Mouse (Mus musculus) thymus, adult 2 months (tissue): ENCODE measurements around the gene Ccpg1os. TPM values are rescaled to one million over a fixed set of nuclear protein-coding genes. Genes with fewer than 3 reads are reported as not detected.

ENCODE experiments used
- DNase-seq: peaks from one replicate; pipeline ENCODE4 v3.0.0; 2021
- H3K27ac ChIP-seq: fragments of 200-500 bp; 2 replicates; pipeline ENCODE4 v1.5.1; 2012; ENCODE audit warnings: low read length, control low read depth; ENCODE audit not compliant: control insufficient read depth, insufficient read depth
- H3K27me3 ChIP-seq: fragments of 200-500 bp; 2 replicates; pipeline ENCODE4 v1.6.1; 2012; ENCODE audit warnings: mild to moderate bottlenecking, low read length, moderate library complexity, mixed read lengths; ENCODE audit not compliant: control insufficient read depth, insufficient read depth
- H3K36me3 ChIP-seq: fragments of 200-500 bp; 2 replicates; pipeline ENCODE4 v1.6.1; 2012; ENCODE audit warnings: mild to moderate bottlenecking, low read length, moderate library complexity; ENCODE audit not compliant: control insufficient read depth, insufficient read depth
- H3K4me1 ChIP-seq: fragments of 200-500 bp; replicated peaks from 2 replicates; pipeline ENCODE4 v1.6.1; 2012; ENCODE audit warnings: low read length; ENCODE audit not compliant: control insufficient read depth, insufficient read depth
- H3K4me3 ChIP-seq: fragments of 200-500 bp; 2 replicates; pipeline ENCODE4 v1.5.1; 2012; ENCODE audit warnings: mild to moderate bottlenecking, low read length, control low read depth, moderate library complexity; ENCODE audit not compliant: control insufficient read depth, insufficient read depth
- CTCF ChIP-seq: fragments of 200-500 bp; IDR thresholded peaks from 2 replicates; pipeline ENCODE4 v1.5.1; 2012; ENCODE audit warnings: mild to moderate bottlenecking, control low read depth, low read length, moderate library complexity, borderline replicate concordance; ENCODE audit not compliant: control insufficient read depth, poor library complexity, insufficient read depth; ENCODE audit errors: extremely low read depth
- POLR2A ChIP-seq: fragments of 200-500 bp; IDR thresholded peaks from 2 replicates; pipeline ENCODE4 v1.6.1; 2012; ENCODE audit warnings: mild to moderate bottlenecking, low read length, control low read depth, moderate library complexity; ENCODE audit not compliant: control insufficient read depth, poor library complexity, insufficient read depth; ENCODE audit errors: extremely low read depth
- WGBS: fragments of 180-500 bp; shearing (Covaris S2); methylation state at CpG from one replicate; pipeline ENCODE4 v1.1.7; 2018; 5-methylcytosine and 5-hydroxymethylcytosine counted together
- polyA plus RNA-seq: library from polyadenylated mRNA; depleted of rRNA; stranded (reverse); fragments of >200 nt; gene quantifications from 2 replicates; pipeline ENCODE4 v1.2.3, GENCODE M21; 2012

The Ccpg1os gene
- polyA plus RNA-seq, 1 experiment = 5.5 TPM

GRCm38 (mm10) chr9:72969874-72970273 is 15.3 kb downstream of the Ccpg1os start:
- WGBS = 60% methylated on average over 7 of the region's 7 CpGs
- Histone ChIP-seq H3K36me3 (no peaks in the 10 kb centered on the region), H3K27me3 (no peaks in the 10 kb centered on the region), H3K4me1 (0 out of 2 replicates have a peak, but pooled peaks cover 7% of the 10 kb centered on the region), H3K4me3 (no peak overlapping the region), H3K27ac (peak overlapping the region; percentile 28; the same call in 1 of the 2 replicates)
- peak; percentile 21 for DNase-seq
- TF ChIP-seq POLR2A (no peak), CTCF (no peak)

DNA sequence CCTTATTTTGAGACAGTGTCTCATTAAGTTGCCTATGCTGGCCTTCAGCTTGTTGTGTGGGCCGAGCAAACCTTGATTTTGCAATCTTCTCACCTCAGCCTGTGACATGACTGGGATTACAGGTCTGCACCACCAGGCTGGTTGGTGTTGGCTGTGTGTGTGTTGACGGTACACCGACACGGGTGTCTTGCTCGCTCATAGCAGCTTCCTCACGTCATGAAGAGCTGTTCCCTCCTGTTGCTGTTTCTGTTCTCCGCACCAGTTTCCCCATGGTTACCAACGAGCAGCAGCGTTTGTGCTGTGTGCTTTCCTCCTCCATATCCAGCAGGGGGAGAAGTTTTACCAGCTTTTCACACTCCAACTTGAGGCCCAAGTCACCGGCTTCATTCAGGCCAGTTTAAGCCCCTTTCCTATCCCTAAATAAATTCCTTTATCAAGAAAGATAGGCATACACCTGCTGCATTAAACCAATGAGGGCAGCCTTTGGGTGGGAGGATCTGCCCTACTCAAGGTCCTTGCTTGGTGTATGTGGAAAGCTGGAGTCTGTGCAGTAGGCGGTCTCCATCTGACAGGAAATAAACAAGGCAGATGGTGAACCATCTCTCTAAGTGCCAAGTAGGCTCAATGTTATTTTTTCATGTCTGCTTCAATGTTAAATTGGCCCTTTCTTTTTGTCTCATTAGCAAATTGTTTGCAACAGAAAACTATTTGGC is 16.7 kb downstream of the Ccpg1os start:
- 0 out of 2 replicates have a peak, but pooled peaks cover 7% of the 10 kb centered on the region for H3K4me1 ChIP-seq
- no peak overlapping the region for H3K4me3 ChIP-seq
- TF ChIP-seq CTCF (peak; percentile 52; the same call in 1 of the 2 replicates), POLR2A (no peak)
- no peaks in the 10 kb centered on the region for H3K27me3 ChIP-seq
- peak; percentile 54 for DNase-seq
- WGBS = 17% methylated on average over 11 of the region's 11 CpGs
- H3K27ac ChIP-seq = no peak overlapping the region
- no peaks in the 10 kb centered on the region for H3K36me3 ChIP-seq

DNA sequence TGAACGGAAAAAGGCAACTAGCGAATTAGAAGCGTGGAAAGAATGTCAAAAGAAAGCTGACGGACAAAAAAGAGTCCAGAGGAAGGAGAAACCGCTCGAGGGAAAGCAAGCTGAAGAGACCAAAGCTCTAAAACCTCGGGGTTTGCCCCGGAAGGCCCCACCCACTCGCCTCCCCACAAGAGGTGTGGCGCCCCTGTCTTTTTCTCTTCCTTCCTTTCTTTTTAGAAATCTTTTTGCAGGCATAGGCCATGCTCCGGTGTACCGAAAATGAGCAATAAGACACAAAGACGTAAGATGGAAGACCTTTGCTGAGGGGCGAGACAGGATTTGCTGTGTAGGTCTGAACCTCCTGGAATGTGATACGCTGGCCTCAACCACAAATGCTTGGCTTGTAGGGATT is 23.2 kb downstream of the Ccpg1os start:
- Histone ChIP-seq H3K4me3 (peak overlapping the region; percentile 26; the same call in 1 of the 2 replicates), H3K36me3 (no peaks in the 10 kb centered on the region), H3K27ac (peak overlapping the region; percentile 94), H3K4me1 (peaks cover 17% of the 10 kb centered on the region), H3K27me3 (no peaks in the 10 kb centered on the region)
- DNase-seq = peak; percentile 78
- WGBS = 18% methylated on average over 15 of the region's 15 CpGs
- TF ChIP-seq POLR2A (no peak), CTCF (no peak)

DNA sequence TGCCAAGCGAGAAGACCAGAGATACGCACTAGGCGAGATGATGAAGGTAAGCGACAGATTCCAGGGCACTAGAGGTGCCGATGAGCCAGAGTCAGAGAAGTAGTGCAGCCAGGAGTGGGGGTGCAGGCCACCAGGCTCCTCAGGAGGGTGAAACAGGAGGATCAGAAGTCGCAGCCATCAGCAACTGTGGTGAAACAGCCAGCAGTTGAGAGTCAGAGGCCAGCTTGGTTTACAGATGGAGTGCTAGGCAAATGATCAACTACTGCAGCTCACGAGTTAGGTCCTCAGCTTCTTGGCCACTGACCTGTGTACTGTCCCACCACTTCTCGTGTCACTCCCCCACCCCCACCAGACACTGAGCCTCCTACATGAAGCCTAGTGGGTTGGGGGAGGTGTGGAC is 23.8 kb downstream of the Ccpg1os start:
- no peaks in the 10 kb centered on the region for H3K36me3 ChIP-seq
- DNase-seq = no peak
- peak overlapping the region; percentile 45 for H3K27ac ChIP-seq
- H3K4me1 ChIP-seq = peaks cover 17% of the 10 kb centered on the region
- H3K4me3 ChIP-seq = no peak overlapping the region
- WGBS = 73% methylated on average over 8 of the region's 8 CpGs
- TF ChIP-seq CTCF = no peak
- no peak for TF ChIP-seq POLR2A
- H3K27me3 ChIP-seq = no peaks in the 10 kb centered on the region

GRCm38 (mm10) chr9:72958521-72959450 is 26.4 kb downstream of the Ccpg1os start, which contains the start of the genes Dyx1c1 and Gm44503:
Gene Dyx1c1, plus strand, starts transcription at chr9:72958785.
Gene Gm44503, plus strand, starts transcription at chr9:72958852.
- no peak within 1 kb of the TSS for H3K27ac ChIP-seq
- DNase-seq = peak; percentile 77

GRCm38 (mm10) chr9:72955546-72955945 is 29.6 kb downstream of the Ccpg1os start:
- 17% methylated on average over 1 of the region's 1 CpGs for WGBS
- TF ChIP-seq POLR2A (no peak), CTCF (peak; percentile 43; the same call in 1 of the 2 replicates)
- H3K4me3 ChIP-seq = no peak overlapping the region
- no peak overlapping the region for H3K27ac ChIP-seq
- no peaks in the 10 kb centered on the region for H3K36me3 ChIP-seq
- no peaks in the 10 kb centered on the region for H3K27me3 ChIP-seq
- DNase-seq = peak; percentile 68
- H3K4me1 ChIP-seq = peaks cover 6% of the 10 kb centered on the region

More at GRCm38 (mm10) chr9:72958521-72959450, 26.4 kb downstream of the Ccpg1os start, which contains the start of the genes Dyx1c1 and Gm44503:
- H3K4me1 ChIP-seq = peaks cover 17% of the 10 kb centered on the region
- H3K36me3 ChIP-seq = no peaks in the 10 kb centered on the region
- H3K4me3 ChIP-seq = peak within 1 kb of the TSS; percentile 64
- no peak for TF ChIP-seq POLR2A
- 0 out of 2 replicates have a peak, but pooled peaks have one; percentile 64 for TF ChIP-seq CTCF
- H3K27me3 ChIP-seq = no peaks in the 10 kb centered on the region
- 5% methylated on average over 43 of the region's 43 CpGs for WGBS

DNA sequence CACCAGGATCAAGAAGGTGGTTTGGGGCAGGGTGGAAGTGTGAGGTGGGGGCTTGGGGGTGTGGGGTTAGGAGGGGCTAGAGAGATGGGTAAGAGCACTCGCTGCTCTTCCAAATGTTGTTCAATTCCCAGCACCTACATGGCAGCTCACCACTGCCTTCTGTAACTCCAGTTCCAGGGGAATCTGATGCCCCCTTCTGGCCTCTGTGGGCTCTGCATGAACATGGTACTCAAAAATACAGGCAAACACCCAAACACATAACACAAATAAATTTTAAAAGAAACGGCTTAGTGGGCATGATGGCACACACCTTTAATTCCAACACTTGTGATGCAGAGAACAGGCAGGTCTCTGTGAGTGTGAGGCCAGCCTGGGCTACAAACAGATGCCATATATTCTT is 30.4 kb downstream of the Ccpg1os start:
- H3K4me1 ChIP-seq = peaks cover 6% of the 10 kb centered on the region
- DNase-seq = peak; percentile 39
- TF ChIP-seq POLR2A = no peak
- no peak for TF ChIP-seq CTCF
- H3K27ac ChIP-seq = no peak overlapping the region
- H3K27me3 ChIP-seq = no peaks in the 10 kb centered on the region
- no peaks in the 10 kb centered on the region for H3K36me3 ChIP-seq
- no peak overlapping the region for H3K4me3 ChIP-seq
- WGBS = 65% methylated on average over 2 of the region's 2 CpGs
